Mouse (Mus musculus) midbrain, embryonic 13.5 days (tissue): ENCODE measurements at regions not wholly inside any gene's neighbourhood (a gene's known extent, or its start where the extent isn't known, plus 50 kb on each side); places are given as distances from the start of the nearest gene placed in this dataset.
"Not testable (repeated sequence)": the region's sequence is repeated elsewhere in the genome, so short reads cannot be mapped to it uniquely, and the experiment has no call there.

Experiments used
- ATAC-seq: fragments of 200-750 bp; cut with Nextera tagmentation; 2 replicates; pipeline ENCODE4 v1.8.0; 2017; ENCODE audit warnings: mild to moderate bottlenecking, moderate TSS enrichment, moderate library complexity
- H3K27ac ChIP-seq: fragments of 300-500 bp; sonication (generic); 2 replicates; pipeline ENCODE4 v1.5.1; 2015; ENCODE audit warnings: inconsistent platforms, mild to moderate bottlenecking, moderate library complexity
- H3K27me3 ChIP-seq: fragments of 300-500 bp; sonication (generic); 2 replicates; pipeline ENCODE4 v1.6.1; 2015; ENCODE audit warnings: mild to moderate bottlenecking, inconsistent platforms
- H3K36me3 ChIP-seq: fragments of 300-500 bp; sonication (generic); 2 replicates; pipeline ENCODE4 v1.6.1; 2015; ENCODE audit warnings: mild to moderate bottlenecking, inconsistent platforms
- H3K4me1 ChIP-seq: fragments of 300-500 bp; sonication (generic); replicated peaks from 2 replicates; pipeline ENCODE4 v1.6.1; 2015; ENCODE audit warnings: inconsistent platforms
- H3K4me2 ChIP-seq: fragments of 300-500 bp; sonication (generic); replicated peaks from 2 replicates; pipeline ENCODE4 v1.6.1; 2015; ENCODE audit warnings: moderate library complexity, mild to moderate bottlenecking, inconsistent platforms
- H3K4me3 ChIP-seq: fragments of 300-500 bp; sonication (generic); replicated peaks from 2 replicates; pipeline ENCODE4 v1.5.1; 2015; ENCODE audit warnings: mild to moderate bottlenecking, inconsistent platforms
- H3K9ac ChIP-seq: fragments of 300-500 bp; sonication (generic); replicated peaks from 2 replicates; pipeline ENCODE4 v1.6.1; 2015; ENCODE audit warnings: mild to moderate bottlenecking, inconsistent platforms
- H3K9me3 ChIP-seq: fragments of 300-500 bp; sonication (generic); 2 replicates; pipeline ENCODE4 v1.6.1; 2016; ENCODE audit warnings: mild to moderate bottlenecking, inconsistent platforms
- WGBS: fragments of 180-500 bp; shearing (Covaris S2); methylation state at CpG from one replicate; pipeline ENCODE4 v1.1.7; 2015; 5-methylcytosine and 5-hydroxymethylcytosine counted together

DNA sequence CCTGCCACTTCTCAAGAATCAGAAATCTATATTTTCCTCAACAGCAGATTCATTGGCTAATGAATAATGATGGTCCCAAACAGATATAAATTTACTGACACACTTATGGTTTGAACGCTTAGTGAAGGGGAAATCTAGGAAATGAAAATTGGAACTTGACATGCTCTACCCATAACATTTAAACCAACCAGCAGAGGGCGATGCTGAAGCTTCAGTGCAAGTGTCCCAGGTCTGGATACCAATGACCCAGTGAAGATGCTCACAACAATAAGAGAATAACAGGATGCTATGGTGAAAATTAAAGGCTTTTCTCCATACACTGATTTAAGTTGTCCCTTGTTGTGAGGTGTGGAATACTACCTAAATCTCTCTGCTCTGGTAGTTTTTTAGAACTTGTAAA is 236.0 kb upstream of the Rorb start:
- Histone ChIP-seq H3K9ac (no peak overlapping the region), H3K4me3 (no peak overlapping the region), H3K9me3 (no peaks in the 10 kb centered on the region), H3K36me3 (no peaks in the 10 kb centered on the region), H3K4me2 (no peak overlapping the region), H3K27ac (no peak overlapping the region), H3K27me3 (no peaks in the 10 kb centered on the region), H3K4me1 (peaks cover 10% of the 10 kb centered on the region)
- WGBS: 50% methylated on average over 2 of the region's 2 CpGs
- ATAC-seq: no peak

DNA sequence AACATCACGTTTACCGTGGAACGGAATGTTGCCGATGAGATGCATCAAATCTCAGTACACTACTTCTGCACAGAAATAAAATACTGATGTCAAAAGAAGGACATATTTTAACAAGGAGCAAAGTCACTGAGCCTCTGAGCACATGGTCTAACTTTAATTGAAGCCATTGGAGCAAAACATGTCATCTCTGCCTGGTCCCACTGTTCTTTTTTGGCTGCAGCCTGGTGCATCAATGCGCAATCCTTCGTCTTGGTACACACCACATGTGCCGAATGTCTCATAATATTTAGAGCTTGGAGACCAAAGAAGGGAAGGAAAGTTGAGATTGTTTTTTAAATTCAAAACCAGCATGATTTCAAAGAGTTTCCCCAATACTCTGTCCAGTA is 233.4 kb upstream of the Rorb start:
- ATAC-seq: peak; percentile 79
- H3K9me3 ChIP-seq: no peaks in the 10 kb centered on the region
- peaks cover 10% of the 10 kb centered on the region for H3K4me1 ChIP-seq
- no peaks in the 10 kb centered on the region for H3K36me3 ChIP-seq
- 57% methylated on average over 7 of the region's 7 CpGs for WGBS
- no peak overlapping the region for H3K27ac ChIP-seq
- 0 out of 2 replicates have a peak overlapping the region, but pooled peaks have one; percentile 12 for H3K4me2 ChIP-seq
- no peaks in the 10 kb centered on the region for H3K27me3 ChIP-seq
- no peak overlapping the region for H3K9ac ChIP-seq
- no peak overlapping the region for H3K4me3 ChIP-seq

DNA sequence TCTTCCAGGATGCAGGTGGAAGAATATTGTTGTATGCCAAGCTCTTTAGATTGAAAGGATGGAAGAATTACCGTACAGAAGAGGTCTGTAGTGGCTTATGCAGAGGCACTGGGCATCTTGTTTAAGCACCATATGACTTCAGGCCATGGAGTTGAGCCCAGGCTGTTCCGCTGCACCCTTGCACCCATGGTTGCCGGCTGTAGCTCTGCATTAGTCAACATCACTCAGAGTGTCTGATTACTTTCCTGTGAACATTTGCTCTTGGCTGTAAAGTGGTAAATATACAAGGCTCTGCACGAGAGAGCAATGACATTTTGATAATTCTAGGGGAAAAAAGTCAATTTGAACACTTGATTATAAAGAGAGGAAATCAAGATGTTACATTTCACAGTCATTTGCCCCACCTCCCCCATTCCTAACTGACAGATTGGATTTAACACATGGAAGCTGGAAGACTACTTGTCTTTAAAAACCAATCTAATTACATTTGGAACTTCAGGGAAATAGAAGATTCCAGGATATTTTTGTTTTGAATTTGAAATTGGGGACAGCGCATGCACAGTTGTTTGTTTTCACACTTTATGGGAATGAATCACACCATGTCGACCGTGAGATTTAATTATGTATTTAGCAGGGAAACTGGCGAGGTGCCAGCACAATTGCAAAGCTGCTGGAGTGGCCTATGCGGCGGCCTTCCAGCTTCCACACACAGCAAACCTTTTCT is 232.9 kb upstream of the Rorb start:
- no peak overlapping the region for H3K9ac ChIP-seq
- no peaks in the 10 kb centered on the region for H3K36me3 ChIP-seq
- ATAC-seq: peak; percentile 87
- WGBS: 42% methylated on average over 10 of the region's 10 CpGs
- H3K9me3 ChIP-seq: no peaks in the 10 kb centered on the region
- H3K27me3 ChIP-seq: no peaks in the 10 kb centered on the region
- peaks cover 10% of the 10 kb centered on the region for H3K4me1 ChIP-seq
- H3K4me2 ChIP-seq: peak overlapping the region; percentile 12; the same call in 1 of the 2 replicates
- no peak overlapping the region for H3K4me3 ChIP-seq
- no peak overlapping the region for H3K27ac ChIP-seq

DNA sequence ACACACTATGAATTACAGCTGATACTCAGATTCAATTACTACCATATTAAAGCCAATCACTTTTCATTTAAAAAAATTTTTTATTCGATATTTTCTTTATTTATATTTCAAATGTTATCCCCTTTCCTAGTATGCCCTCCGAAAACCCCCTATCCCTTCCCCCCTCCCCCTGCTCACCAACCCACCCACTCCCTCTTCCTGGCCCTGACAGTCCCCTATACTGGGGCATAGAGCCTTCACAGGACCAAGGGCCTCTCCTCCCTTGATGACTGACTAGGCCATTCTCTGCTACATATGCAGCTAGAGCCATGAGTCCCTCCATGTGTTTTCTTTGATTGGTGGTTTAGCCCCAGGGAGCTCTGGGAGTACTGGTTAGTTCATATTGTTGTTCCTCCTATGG is 196.1 kb upstream of the Rorb start:
- H3K9me3 ChIP-seq, H3K27ac ChIP-seq, H3K27me3 ChIP-seq, H3K9ac ChIP-seq, ATAC-seq, H3K4me3 ChIP-seq, H3K36me3 ChIP-seq, H3K4me1 ChIP-seq, H3K4me2 ChIP-seq: not testable (repeated sequence)
- WGBS: 86% methylated on average over 2 of the region's 2 CpGs

DNA sequence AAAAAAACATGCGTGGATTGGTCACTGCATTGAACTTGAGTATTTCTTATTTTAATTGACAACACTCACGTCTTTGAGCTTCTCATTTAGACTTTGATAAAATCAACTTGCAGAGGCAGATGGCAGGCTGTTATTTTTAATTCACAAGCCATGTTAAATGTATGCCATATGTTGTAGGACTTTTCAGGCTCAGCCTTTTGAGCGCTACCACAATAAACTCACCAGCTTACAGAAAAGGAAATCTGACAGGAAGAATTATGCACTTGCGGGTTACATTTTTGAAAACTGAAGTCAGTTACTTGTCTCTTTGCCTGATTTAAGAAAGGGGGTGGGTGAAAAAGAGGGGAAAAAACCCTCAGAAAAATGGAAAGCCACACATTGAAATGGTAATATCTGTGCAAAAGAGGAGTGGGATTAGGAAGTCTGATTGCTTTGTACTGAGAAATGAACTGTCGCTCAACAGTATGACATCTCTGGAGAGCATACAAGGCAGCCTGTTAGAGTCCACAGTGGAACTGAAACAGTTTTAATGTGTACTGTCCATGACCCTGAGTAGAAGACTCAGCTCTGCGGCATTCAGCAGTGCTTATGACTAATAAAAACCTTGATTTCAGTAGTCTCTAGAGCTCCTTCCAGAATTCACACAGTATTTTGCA is 195.6 kb upstream of the Rorb start:
- no peak overlapping the region for H3K27ac ChIP-seq

DNA sequence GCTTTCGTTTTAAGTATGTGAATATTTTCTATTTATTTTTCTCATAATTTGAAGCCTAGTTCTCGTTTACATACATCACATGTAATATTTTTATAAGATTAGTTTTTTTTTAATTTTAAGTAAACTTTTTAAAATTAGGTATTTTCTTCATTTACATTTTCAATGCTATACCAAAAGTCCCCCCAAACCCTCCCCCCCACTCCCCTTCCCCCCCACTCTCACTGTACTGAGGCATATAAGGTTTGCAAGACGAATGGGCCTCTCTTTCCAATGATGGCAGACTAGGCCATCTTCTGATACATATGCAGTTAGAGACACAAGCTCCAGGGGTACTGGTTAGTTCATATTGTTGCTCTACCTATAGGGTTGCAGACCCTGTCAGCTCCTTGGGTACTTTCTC is 174.9 kb upstream of the Rorb start:
- not testable (repeated sequence) for H3K4me1 ChIP-seq, H3K27ac ChIP-seq, H3K4me3 ChIP-seq, H3K27me3 ChIP-seq, ATAC-seq, H3K36me3 ChIP-seq, H3K4me2 ChIP-seq, H3K9ac ChIP-seq, H3K9me3 ChIP-seq
- WGBS: 90% methylated on average over 3 of the region's 3 CpGs

More for the DNA sequence above, 195.6 kb upstream of the Rorb start:
- H3K27me3 ChIP-seq: no peaks in the 10 kb centered on the region
- H3K4me1 ChIP-seq: peaks cover 5% of the 10 kb centered on the region; the same call in 1 of the 2 replicates
- no peak overlapping the region for H3K4me2 ChIP-seq
- ATAC-seq: peak; percentile 92
- H3K9me3 ChIP-seq: no peaks in the 10 kb centered on the region
- no peak overlapping the region for H3K9ac ChIP-seq
- no peak overlapping the region for H3K4me3 ChIP-seq
- H3K36me3 ChIP-seq: no peaks in the 10 kb centered on the region
- WGBS: 28% methylated on average over 6 of the region's 6 CpGs

DNA sequence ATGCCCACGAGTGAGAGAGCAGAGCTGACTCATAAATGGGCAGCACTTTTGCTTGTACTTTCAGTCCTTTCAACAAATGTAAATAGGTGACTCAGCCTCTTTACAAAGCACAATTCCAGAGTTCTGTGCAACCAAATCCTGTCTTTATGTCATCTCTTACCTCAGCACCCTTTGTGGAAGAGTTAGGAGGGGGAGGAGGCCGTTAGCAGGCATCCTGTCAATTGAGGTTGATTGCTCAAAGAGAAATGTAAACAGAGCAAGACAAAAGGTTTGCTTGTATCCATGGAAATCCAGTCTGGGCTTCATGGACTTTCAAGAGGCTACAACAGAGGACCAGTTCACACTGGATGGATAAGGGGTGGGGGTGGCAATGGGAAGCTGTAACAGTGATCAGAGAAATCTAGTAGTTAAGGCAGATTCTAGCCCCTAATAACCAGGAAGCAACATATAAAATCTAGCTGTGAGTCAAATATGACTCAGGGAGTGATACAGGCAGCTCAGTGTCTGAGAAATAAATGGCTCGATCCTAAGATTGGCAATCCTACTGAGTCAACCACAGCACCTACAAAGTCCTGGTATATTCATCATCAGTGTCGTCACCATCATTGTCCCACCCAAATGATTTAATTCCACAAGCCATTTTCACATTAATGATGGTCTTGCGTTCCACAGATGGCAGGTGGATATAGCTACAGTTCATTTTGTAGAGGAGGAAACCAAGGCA is 136.0 kb upstream of the Rorb start:
- H3K27ac ChIP-seq: no peak overlapping the region
- ATAC-seq: peak; percentile 83
- 48% methylated on average over 5 of the region's 5 CpGs for WGBS
- H3K27me3 ChIP-seq: no peaks in the 10 kb centered on the region
- H3K4me1 ChIP-seq: peaks cover 9% of the 10 kb centered on the region
- no peaks in the 10 kb centered on the region for H3K9me3 ChIP-seq
- no peaks in the 10 kb centered on the region for H3K36me3 ChIP-seq
- H3K9ac ChIP-seq: no peak overlapping the region
- no peak overlapping the region for H3K4me2 ChIP-seq
- H3K4me3 ChIP-seq: no peak overlapping the region

DNA sequence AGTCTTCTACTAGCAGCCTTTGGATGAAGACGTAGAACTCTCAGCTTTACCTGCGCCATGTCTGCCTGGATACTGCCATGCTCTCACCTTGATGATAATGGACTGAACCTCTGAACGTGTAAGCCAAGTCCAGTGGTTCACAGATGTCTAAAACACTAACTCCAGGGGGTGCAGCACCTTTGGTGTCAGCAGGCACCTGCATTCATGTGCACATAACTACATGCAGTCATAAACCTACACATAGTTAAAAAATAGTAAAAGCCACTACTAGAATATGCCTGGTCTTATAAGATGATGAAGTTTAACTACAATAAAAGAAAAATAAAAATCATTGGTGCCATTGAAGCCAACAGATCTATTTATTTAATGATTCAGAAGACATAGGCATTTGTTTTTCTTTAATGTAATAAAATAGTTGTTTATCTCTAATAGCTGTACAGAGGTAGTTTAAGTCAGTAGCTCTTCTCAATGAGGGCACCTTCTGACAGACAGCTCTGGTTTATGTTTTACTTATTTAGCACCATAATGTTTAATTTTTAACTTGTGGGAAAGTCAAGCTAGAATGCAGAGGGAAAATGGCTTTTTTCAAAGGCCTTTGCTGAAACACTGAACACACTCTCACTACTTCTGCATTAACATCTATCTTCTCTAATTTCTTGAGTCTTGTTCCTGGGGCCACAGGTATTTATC is 118.5 kb upstream of the Rorb start:
- no peak overlapping the region for H3K4me3 ChIP-seq
- H3K4me1 ChIP-seq: no peaks in the 10 kb centered on the region
- H3K9ac ChIP-seq: no peak overlapping the region
- no peak overlapping the region for H3K4me2 ChIP-seq
- no peaks in the 10 kb centered on the region for H3K36me3 ChIP-seq
- H3K27me3 ChIP-seq: no peaks in the 10 kb centered on the region
- 91% methylated on average over 3 of the region's 3 CpGs for WGBS
- no peak overlapping the region for H3K27ac ChIP-seq
- no peaks in the 10 kb centered on the region for H3K9me3 ChIP-seq
- no peak for ATAC-seq

DNA sequence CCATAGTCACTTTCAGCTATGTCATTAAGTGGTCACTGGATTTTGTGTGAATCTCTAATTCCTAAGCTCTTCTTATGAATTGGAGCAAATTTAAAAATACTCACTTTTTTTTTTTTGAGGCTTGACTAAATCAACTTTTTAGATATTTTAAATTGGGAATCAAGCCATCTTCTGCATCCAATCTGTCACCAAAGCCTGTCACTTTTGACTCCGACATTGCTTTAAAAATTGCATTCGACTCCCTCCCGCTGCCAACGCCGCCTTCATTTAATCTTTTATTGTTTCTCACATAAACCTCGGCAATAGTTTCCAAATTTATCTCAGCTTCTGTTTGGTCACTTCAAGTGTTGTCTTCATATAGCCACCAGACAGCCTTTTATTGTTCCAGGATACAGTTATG is 109.8 kb upstream of the Rorb start:
- H3K27ac ChIP-seq: no peak overlapping the region
- H3K4me1 ChIP-seq: no peaks in the 10 kb centered on the region
- H3K4me3 ChIP-seq: no peak overlapping the region
- WGBS: 93% methylated on average over 6 of the region's 6 CpGs
- ATAC-seq: no peak
- no peak overlapping the region for H3K9ac ChIP-seq
- H3K9me3 ChIP-seq: no peaks in the 10 kb centered on the region
- no peaks in the 10 kb centered on the region for H3K36me3 ChIP-seq
- H3K4me2 ChIP-seq: no peak overlapping the region
- H3K27me3 ChIP-seq: no peaks in the 10 kb centered on the region

DNA sequence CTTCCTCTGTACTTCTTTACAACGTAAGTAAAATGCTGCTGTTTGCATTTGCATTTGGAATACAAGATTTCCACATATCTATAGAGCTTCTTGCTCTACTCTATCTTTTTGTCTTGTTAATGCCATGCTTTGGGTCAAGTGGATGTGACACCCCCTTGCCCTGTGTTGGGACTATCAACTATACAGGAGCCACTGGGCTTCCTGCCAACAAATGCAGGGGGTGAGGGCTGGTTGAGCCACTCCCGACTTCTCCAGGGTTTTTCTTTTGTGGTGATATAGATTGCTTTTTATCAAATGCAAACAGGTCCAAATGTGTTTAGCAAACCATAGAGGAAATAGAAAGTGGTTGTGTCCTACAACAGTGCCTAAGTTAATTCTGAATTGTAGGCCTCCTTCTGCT is 108.4 kb upstream of the Rorb start:
- no peaks in the 10 kb centered on the region for H3K4me1 ChIP-seq
- H3K4me2 ChIP-seq: no peak overlapping the region
- no peaks in the 10 kb centered on the region for H3K9me3 ChIP-seq
- H3K4me3 ChIP-seq: no peak overlapping the region
- H3K27ac ChIP-seq: no peak overlapping the region
- no peak for ATAC-seq
- H3K9ac ChIP-seq: no peak overlapping the region
- H3K36me3 ChIP-seq: no peaks in the 10 kb centered on the region
- 60% methylated on average over 2 of the region's 2 CpGs for WGBS
- no peaks in the 10 kb centered on the region for H3K27me3 ChIP-seq

DNA sequence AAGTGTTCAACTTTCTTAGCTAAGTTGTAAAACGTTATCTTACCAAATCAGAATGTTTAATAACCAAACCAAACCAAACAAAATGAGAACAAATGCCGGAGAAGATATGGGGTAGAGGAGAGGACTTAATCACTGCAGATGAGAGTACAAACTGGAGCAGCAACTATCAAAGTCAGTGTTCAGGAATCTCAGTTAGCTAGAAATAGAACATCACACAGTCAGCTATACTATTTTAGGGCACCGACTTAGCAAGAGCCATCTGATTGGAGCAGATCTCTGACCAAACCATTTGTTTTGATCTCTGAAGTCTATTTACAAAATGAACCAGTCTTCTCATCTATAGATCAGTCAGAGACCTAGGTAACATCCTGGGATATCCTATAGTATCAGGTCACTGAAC is 107.7 kb upstream of the Rorb start:
- no peaks in the 10 kb centered on the region for H3K9me3 ChIP-seq
- no peak overlapping the region for H3K4me2 ChIP-seq
- 85% methylated on average over 3 of the region's 3 CpGs for WGBS
- ATAC-seq: no peak
- no peaks in the 10 kb centered on the region for H3K4me1 ChIP-seq
- H3K36me3 ChIP-seq: no peaks in the 10 kb centered on the region
- no peaks in the 10 kb centered on the region for H3K27me3 ChIP-seq
- H3K27ac ChIP-seq: no peak overlapping the region
- no peak overlapping the region for H3K9ac ChIP-seq
- no peak overlapping the region for H3K4me3 ChIP-seq

DNA sequence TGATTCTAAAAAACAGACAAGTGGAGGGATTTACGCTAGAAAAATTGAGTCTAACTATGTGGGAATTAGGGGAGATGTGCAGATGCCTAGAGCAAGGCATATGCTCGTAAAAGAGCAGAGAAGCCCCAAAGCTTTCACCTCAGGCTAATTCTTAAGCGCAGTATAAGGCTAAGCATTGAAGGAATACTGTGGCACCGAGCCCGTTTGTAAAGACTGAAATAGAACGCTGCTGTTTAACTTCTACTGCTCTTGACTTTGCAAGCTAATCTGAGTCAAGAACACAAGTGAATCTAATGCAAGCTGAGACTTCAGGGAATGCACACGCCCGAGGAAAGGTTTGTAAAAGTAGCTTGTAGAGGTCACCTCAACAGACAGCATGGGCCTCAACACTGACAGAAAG is 88.5 kb upstream of the Rorb start:
- 83% methylated on average over 8 of the region's 8 CpGs for WGBS
- H3K9me3 ChIP-seq: no peaks in the 10 kb centered on the region
- no peak overlapping the region for H3K4me3 ChIP-seq
- 0 out of 2 replicates have a peak, but pooled peaks cover 3% of the 10 kb centered on the region for H3K4me1 ChIP-seq
- H3K36me3 ChIP-seq: no peaks in the 10 kb centered on the region
- H3K4me2 ChIP-seq: no peak overlapping the region
- no peak for ATAC-seq
- H3K27me3 ChIP-seq: no peaks in the 10 kb centered on the region
- no peak overlapping the region for H3K27ac ChIP-seq
- H3K9ac ChIP-seq: no peak overlapping the region
